Mouse (Mus musculus) liver, embryonic 11.5 days (tissue): ENCODE data around the gene Tmub1. TPM values are rescaled to one million over a fixed set of nuclear protein-coding genes. Genes with fewer than 3 reads are reported as not detected.

Experiments used
- ATAC-seq: fragments of 200-750 bp; cut with Nextera tagmentation; replicated peaks from 2 replicates; pipeline ENCODE4 v1.8.0; 2017; ENCODE audit warnings: moderate number of reproducible peaks, mild to moderate bottlenecking, moderate TSS enrichment, moderate library complexity; ENCODE audit not compliant: low FRiP score
- DNase-seq: peaks from one replicate; pipeline ENCODE4 v3.0.0-alpha.2; 2017; ENCODE audit warnings: low spot score
- H3K27ac ChIP-seq: fragments of 300-500 bp; sonication (generic); 2 replicates; pipeline ENCODE4 v1.5.1; 2014; ENCODE audit warnings: mild to moderate bottlenecking, low read depth, low read length, control low read depth
- H3K27me3 ChIP-seq: fragments of 300-500 bp; sonication (generic); replicated peaks from 2 replicates; pipeline ENCODE4 v1.6.1; 2014; ENCODE audit warnings: low read length, mixed read lengths; ENCODE audit not compliant: control insufficient read depth, insufficient read depth
- H3K36me3 ChIP-seq: fragments of 300-500 bp; sonication (generic); 2 replicates; pipeline ENCODE4 v1.6.1; 2014; ENCODE audit warnings: mild to moderate bottlenecking, low read length, moderate library complexity, mixed read lengths; ENCODE audit not compliant: control insufficient read depth, insufficient read depth
- H3K4me1 ChIP-seq: fragments of 300-500 bp; sonication (generic); replicated peaks from 2 replicates; pipeline ENCODE4 v1.6.1; 2014; ENCODE audit warnings: low read length, mixed read lengths; ENCODE audit not compliant: control insufficient read depth, insufficient read depth
- H3K4me2 ChIP-seq: fragments of 300-500 bp; sonication (generic); 2 replicates; pipeline ENCODE4 v1.6.1; 2014; ENCODE audit warnings: mild to moderate bottlenecking, control low read depth, moderate library complexity
- H3K4me3 ChIP-seq: fragments of 300-500 bp; sonication (generic); 2 replicates; pipeline ENCODE4 v1.5.1; 2014; ENCODE audit warnings: low read depth, low read length, control low read depth
- H3K9ac ChIP-seq: fragments of 300-500 bp; sonication (generic); 2 replicates; pipeline ENCODE4 v1.6.1; 2014; ENCODE audit warnings: low read depth, low read length, control low read depth
- H3K9me3 ChIP-seq: fragments of 300-500 bp; sonication (generic); 2 replicates; pipeline ENCODE4 v1.6.1; 2016; ENCODE audit warnings: low read length, inconsistent platforms, mixed read lengths; ENCODE audit not compliant: control insufficient read depth
- WGBS: fragments of 180-500 bp; shearing (Covaris S2); extraction: QIAGEN DNeasy Blood & Tissue Kit; methylation state at CpG from one replicate; pipeline ENCODE4 v1.1.7; 2014; 5-methylcytosine and 5-hydroxymethylcytosine counted together
- polyA plus RNA-seq: library from polyadenylated mRNA; unstranded; fragments of >200 nt; fragmentation: Nextera tagmentation; extraction: Ambion mirVana; gene quantifications from 2 replicates; pipeline ENCODE4 v1.2.1, GENCODE M21; 2014

The Tmub1 gene
- polyA plus RNA-seq, 1 experiment from 2014 or later = 12.3 TPM

- Histone ChIP-seq H3K27ac (peak overlapping the region; percentile 92), H3K4me1 (peaks cover 50% of the 10 kb centered on the region), H3K27me3 (no peaks in the 10 kb centered on the region), H3K4me3 (peak overlapping the region; percentile 77), H3K4me2 (peak overlapping the region; percentile 90), H3K36me3 (peaks cover 3% of the 10 kb centered on the region; the same call in 1 of the 2 replicates), H3K9ac (peak overlapping the region; percentile 89), H3K9me3 (no peaks in the 10 kb centered on the region)
- 1% methylated on average over 57 of the region's 60 CpGs for WGBS
- DNase-seq = peak; percentile 88
- peak; percentile 53 for ATAC-seq
These were observed 22.7 kb downstream of the Tmub1 start for GRCm38 (mm10) chr5:24424861-24425411.

- peak; percentile 44 for DNase-seq
These were observed 23.5 kb downstream of the Tmub1 start for GRCm38 (mm10) chr5:24424004-24424781.

GRCm38 (mm10) chr5:24423129-24424003, 24.3 kb downstream of the Tmub1 start, which contains the start of the genes Cdk5 and Slc4a2:
Gene Cdk5 (minus strand): TSS chr5:24423530.
Gene Slc4a2 (plus strand): TSS chr5:24423837.
- Histone ChIP-seq H3K27me3 (no peaks in the 10 kb centered on the region), H3K4me1 (peaks cover 43% of the 10 kb centered on the region)
- WGBS = under 1% methylated on average over 46 of the region's 46 CpGs

More at GRCm38 (mm10) chr5:24424004-24424781, 23.5 kb downstream of the Tmub1 start:
- H3K4me2 ChIP-seq = peak overlapping the region; percentile 90
- H3K36me3 ChIP-seq = peaks cover 3% of the 10 kb centered on the region; the same call in 1 of the 2 replicates
- no peaks in the 10 kb centered on the region for H3K9me3 ChIP-seq
- no peak for ATAC-seq
- peak overlapping the region; percentile 92 for H3K27ac ChIP-seq
- peaks cover 50% of the 10 kb centered on the region for H3K4me1 ChIP-seq
- H3K4me3 ChIP-seq = peak overlapping the region; percentile 77
- WGBS = 15% methylated on average over 21 of the region's 21 CpGs
- no peaks in the 10 kb centered on the region for H3K27me3 ChIP-seq
- H3K9ac ChIP-seq = peak overlapping the region; percentile 89

GRCm38 (mm10) chr5:24420381-24420780, 27.3 kb downstream of the Tmub1 start:
- 87% methylated on average over 9 of the region's 9 CpGs for WGBS

More at GRCm38 (mm10) chr5:24423129-24424003, 24.3 kb downstream of the Tmub1 start, which contains the start of the genes Cdk5 and Slc4a2:
- peak within 1 kb of the TSS; percentile 89 for H3K9ac ChIP-seq
- ATAC-seq (peak; percentile 92), DNase-seq (peak; percentile 95)
- no peaks in the 10 kb centered on the region for H3K9me3 ChIP-seq
- H3K4me3 ChIP-seq = peak within 1 kb of the TSS; percentile 77
- peak within 1 kb of the TSS; percentile 90 for H3K4me2 ChIP-seq
- peak within 1 kb of the TSS; percentile 92 for H3K27ac ChIP-seq
- peaks cover 3% of the 10 kb centered on the region; the same call in 1 of the 2 replicates for H3K36me3 ChIP-seq

GRCm38 (mm10) chr5:24417587-24417986, 30.1 kb downstream of the Tmub1 start:
- Histone ChIP-seq H3K4me3 (no peak overlapping the region), H3K27ac (no peak overlapping the region), H3K9ac (no peak overlapping the region), H3K27me3 (peaks cover 16% of the 10 kb centered on the region), H3K4me1 (peaks cover 7% of the 10 kb centered on the region), H3K4me2 (no peak overlapping the region), H3K36me3 (peaks cover 3% of the 10 kb centered on the region; the same call in 1 of the 2 replicates), H3K9me3 (no peaks in the 10 kb centered on the region)
- DNase-seq (no peak), ATAC-seq (no peak)
- 83% methylated on average over 10 of the region's 10 CpGs for WGBS

More at GRCm38 (mm10) chr5:24420381-24420780, 27.3 kb downstream of the Tmub1 start:
- H3K4me1 ChIP-seq = peaks cover 19% of the 10 kb centered on the region
- no peak overlapping the region for H3K4me3 ChIP-seq
- H3K27me3 ChIP-seq = 0 out of 2 replicates have a peak, but pooled peaks cover 4% of the 10 kb centered on the region
- no peak overlapping the region for H3K9ac ChIP-seq
- ATAC-seq (no peak), DNase-seq (no peak)
- H3K27ac ChIP-seq = no peak overlapping the region
- peaks cover 3% of the 10 kb centered on the region; the same call in 1 of the 2 replicates for H3K36me3 ChIP-seq
- H3K9me3 ChIP-seq = no peaks in the 10 kb centered on the region
- no peak overlapping the region for H3K4me2 ChIP-seq

- DNase-seq (peak; percentile 65), ATAC-seq (peak; percentile 70)
- H3K9me3 ChIP-seq = no peaks in the 10 kb centered on the region
- H3K27me3 ChIP-seq = peaks cover 16% of the 10 kb centered on the region
- H3K4me2 ChIP-seq = peak overlapping the region; percentile 31
- no peak overlapping the region for H3K4me3 ChIP-seq
- H3K9ac ChIP-seq = no peak overlapping the region
- H3K36me3 ChIP-seq = peaks cover 3% of the 10 kb centered on the region; the same call in 1 of the 2 replicates
- 7% methylated on average over 21 of the region's 21 CpGs for WGBS
- H3K27ac ChIP-seq = no peak overlapping the region
- H3K4me1 ChIP-seq = 0 out of 2 replicates have a peak, but pooled peaks cover 4% of the 10 kb centered on the region
These were observed 31.4 kb downstream of the Tmub1 start for GRCm38 (mm10) chr5:24416222-24416736.

GRCm38 (mm10) chr5:24413938-24414337, 33.7 kb downstream of the Tmub1 start:
- Histone ChIP-seq H3K4me3 (no peak overlapping the region), H3K36me3 (no peaks in the 10 kb centered on the region; the same call in 1 of the 2 replicates), H3K4me2 (no peak overlapping the region), H3K27me3 (peaks cover 16% of the 10 kb centered on the region), H3K9ac (no peak overlapping the region), H3K4me1 (0 out of 2 replicates have a peak, but pooled peaks cover 4% of the 10 kb centered on the region), H3K27ac (0 out of 2 replicates have a peak overlapping the region, but pooled peaks have one; percentile 5), H3K9me3 (no peaks in the 10 kb centered on the region)
- DNase-seq (no peak), ATAC-seq (no peak)
- WGBS = 83% methylated on average over 13 of the region's 13 CpGs
